Mouse (Mus musculus): Measurements from ENCODE around the gene Vmn2r108. TPM values are rescaled to one million over a fixed set of nuclear protein-coding genes. Genes with fewer than 3 reads are reported as not detected.

The Vmn2r108 gene
- polyA plus RNA-seq (2017; shearing (Covaris generic)): not detected

DNA sequence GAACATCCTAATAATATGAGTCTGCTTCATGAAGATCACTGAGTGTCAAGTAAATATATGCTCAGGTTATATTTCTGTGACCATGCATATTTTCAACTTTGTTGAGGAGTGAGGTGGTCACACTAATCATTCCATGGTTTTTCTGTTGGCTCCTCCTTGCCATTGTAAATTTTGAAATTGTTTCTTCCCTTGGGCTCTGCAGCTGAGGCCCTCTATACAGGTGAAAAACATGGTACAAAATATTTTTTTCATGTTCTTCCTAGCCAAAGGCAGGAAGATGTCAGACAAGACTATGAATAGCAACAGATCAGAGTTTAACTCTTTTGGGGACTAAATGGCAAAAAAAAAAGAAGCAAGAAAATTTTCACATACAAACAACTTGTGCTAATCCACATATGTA is at the start of gene Vmn2r108:
TSS of gene Vmn2r108 (minus strand) at position 101 of the 400 bp plus-strand sequence.

DNA sequence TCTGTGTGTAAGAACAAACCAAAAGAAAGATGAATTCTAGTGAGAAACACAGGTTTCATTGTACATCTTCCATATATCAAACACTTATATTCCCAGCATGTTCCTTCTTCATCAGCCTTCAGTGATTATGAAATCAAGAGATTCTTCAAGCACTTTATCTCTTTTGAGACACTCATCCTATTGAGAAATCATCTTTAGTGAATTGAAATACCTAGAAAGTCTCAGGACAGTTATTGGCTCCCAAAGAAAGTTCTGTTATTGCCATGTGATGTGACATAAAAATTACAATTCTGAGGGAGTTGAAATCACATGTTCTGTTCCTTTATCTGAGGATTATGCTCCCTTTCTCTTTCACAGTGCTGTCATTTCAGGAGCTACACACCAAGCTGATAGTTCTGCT is 16.7 kb upstream of the Vmn2r108 start, which contains the start of gene Vmn1r225:
TSS of gene Vmn1r225 (plus strand) at position 301 of the 400 bp plus-strand sequence.

DNA sequence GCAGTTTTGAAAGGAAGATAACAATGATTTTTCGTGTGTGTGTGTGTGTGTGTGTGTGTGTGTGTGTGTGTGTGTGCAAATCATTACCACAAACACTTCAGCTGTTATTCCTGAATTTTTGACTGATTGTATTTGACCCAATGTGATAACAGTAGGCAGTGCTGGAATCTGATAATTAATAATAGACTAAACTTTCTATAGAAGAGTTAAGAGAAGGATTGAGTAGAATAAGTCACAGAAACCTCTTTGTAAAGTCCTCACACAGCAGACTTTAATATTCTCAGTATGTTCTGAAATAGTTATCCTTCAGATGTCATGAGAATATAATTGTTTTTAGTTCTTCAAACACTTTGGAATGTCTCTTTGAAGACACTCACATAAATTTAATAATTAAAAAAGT is 67.3 kb downstream of the Vmn2r108 start, which contains the start of gene Vmn1r224:
TSS of gene Vmn1r224 (plus strand) at position 301 of the 400 bp plus-strand sequence.

Other genes with a start within 250 kb of the Vmn2r108 start
- not detected for gene Vmn2r105, start 246.3 kb downstream of the Vmn2r108 start, polyA plus RNA-seq (2017; shearing (Covaris generic))
- gene Vmn2r106, start 195.8 kb downstream of the Vmn2r108 start, polyA plus RNA-seq (2017; shearing (Covaris generic)): not detected
- gene Vmn2r107, start 136.1 kb downstream of the Vmn2r108 start, polyA plus RNA-seq (2017; shearing (Covaris generic)): not detected
- not detected for gene Vmn1r224, start 67.2 kb downstream of the Vmn2r108 start, polyA plus RNA-seq (2017; shearing (Covaris generic))
- 0.45 TPM for gene Vmn1r225, start 16.8 kb upstream of the Vmn2r108 start, polyA plus RNA-seq (2017; shearing (Covaris generic))
- gene Vmn2r109, start 83.4 kb upstream of the Vmn2r108 start, polyA plus RNA-seq (2017; shearing (Covaris generic)): not detected
- gene Vmn2r110, start 115.1 kb upstream of the Vmn2r108 start, polyA plus RNA-seq (2017; shearing (Covaris generic)): not detected
- 0.50 TPM for gene Fpr-rs3, start 143.5 kb upstream of the Vmn2r108 start, polyA plus RNA-seq (2017; shearing (Covaris generic))
- gene Vmn1r226, start 201.5 kb upstream of the Vmn2r108 start, polyA plus RNA-seq (2017; shearing (Covaris generic)): not detected
- gene Vmn1r227, start 248.5 kb upstream of the Vmn2r108 start, polyA plus RNA-seq (2017; shearing (Covaris generic)): 0.07 TPM